Mouse (Mus musculus): ENCODE measurements at regions not wholly inside any gene's neighbourhood (a gene's known extent, or its start where the extent isn't known, plus 50 kb on each side); places are given as distances from the start of the nearest gene placed in this dataset.
A peak's percentile ranks its signal among the peaks of the same experiment; 100 is the strongest.

GRCm38 (mm10) chr3:9159073-9159472 is 450.8 kb downstream of the Zfp704 start:
- WGBS, result 20% methylated on average over 15 of the region's 15 CpGs
- no peak overlapping the region for H3K4me2 ChIP-seq (replicated peaks)
- no peaks in the 10 kb centered on the region for H3K4me1 ChIP-seq
- H3K27me3 ChIP-seq (replicated peaks), result no peaks in the 10 kb centered on the region
- no peaks in the 10 kb centered on the region for H3K9me3 ChIP-seq
- no peak overlapping the region for H3K9ac ChIP-seq
- no peak for ATAC-seq (ENCODE audit: low FRiP score, low read depth)
- no peaks in the 10 kb centered on the region for H3K36me3 ChIP-seq
- no peak overlapping the region for H3K27ac ChIP-seq
- H3K4me3 ChIP-seq, result no peak overlapping the region

- Histone ChIP-seq H3K4me3 (no peak overlapping the region), H3K36me3 (no peaks in the 10 kb centered on the region), H3K27ac (no peak overlapping the region), H3K4me2 (replicated peaks) (no peak overlapping the region), H3K9ac (no peak overlapping the region), H3K9me3 (no peaks in the 10 kb centered on the region), H3K4me1 (no peaks in the 10 kb centered on the region), H3K27me3 (replicated peaks) (no peaks in the 10 kb centered on the region)
- no peak for ATAC-seq (ENCODE audit: low FRiP score, low read depth)
- 81% methylated on average over 7 of the region's 7 CpGs for WGBS
These were observed 455.7 kb downstream of the Zfp704 start for GRCm38 (mm10) chr3:9154172-9154571.

- Histone ChIP-seq H3K27me3 (replicated peaks) (no peaks in the 10 kb centered on the region), H3K9me3 (no peaks in the 10 kb centered on the region), H3K27ac (no peak overlapping the region), H3K36me3 (no peaks in the 10 kb centered on the region), H3K4me2 (replicated peaks) (no peak overlapping the region), H3K4me3 (no peak overlapping the region), H3K4me1 (no peaks in the 10 kb centered on the region), H3K9ac (no peak overlapping the region)
- no peak for ATAC-seq (ENCODE audit: low FRiP score, low read depth)
- WGBS, result 73% methylated on average over 5 of the region's 5 CpGs
These were observed 456.2 kb downstream of the Zfp704 start for GRCm38 (mm10) chr3:9153690-9154089.

GRCm38 (mm10) chr3:9152256-9152655 is 457.6 kb downstream of the Zfp704 start:
- no peak overlapping the region for H3K9ac ChIP-seq
- H3K36me3 ChIP-seq, result no peaks in the 10 kb centered on the region
- ATAC-seq (ENCODE audit: low FRiP score, low read depth), result no peak
- H3K4me1 ChIP-seq, result no peaks in the 10 kb centered on the region
- H3K4me3 ChIP-seq, result no peak overlapping the region
- WGBS, result 54% methylated on average over 1 of the region's 1 CpGs
- H3K9me3 ChIP-seq, result no peaks in the 10 kb centered on the region
- no peaks in the 10 kb centered on the region for H3K27me3 ChIP-seq (replicated peaks)
- H3K27ac ChIP-seq, result no peak overlapping the region
- H3K4me2 ChIP-seq (replicated peaks), result no peak overlapping the region

- ATAC-seq (ENCODE audit: low FRiP score, low read depth), result no peak
- H3K27me3 ChIP-seq (replicated peaks), result no peaks in the 10 kb centered on the region
- H3K36me3 ChIP-seq, result no peaks in the 10 kb centered on the region
- H3K4me3 ChIP-seq, result no peak overlapping the region
- no peak overlapping the region for H3K9ac ChIP-seq
- 49% methylated on average over 2 of the region's 2 CpGs for WGBS
- no peaks in the 10 kb centered on the region for H3K9me3 ChIP-seq
- H3K4me2 ChIP-seq (replicated peaks), result no peak overlapping the region
- H3K27ac ChIP-seq, result no peak overlapping the region
- H3K4me1 ChIP-seq, result no peaks in the 10 kb centered on the region
These were observed 458.3 kb downstream of the Zfp704 start for GRCm38 (mm10) chr3:9151590-9151989.

GRCm38 (mm10) chr3:9148605-9149004 is 461.3 kb downstream of the Zfp704 start:
- WGBS, result 89% methylated on average over 5 of the region's 5 CpGs
- Histone ChIP-seq H3K4me1 (no peaks in the 10 kb centered on the region), H3K27ac (no peak overlapping the region), H3K4me2 (replicated peaks) (no peak overlapping the region), H3K4me3 (no peak overlapping the region), H3K27me3 (replicated peaks) (no peaks in the 10 kb centered on the region), H3K36me3 (no peaks in the 10 kb centered on the region), H3K9ac (no peak overlapping the region), H3K9me3 (no peaks in the 10 kb centered on the region)
- no peak for ATAC-seq (ENCODE audit: low FRiP score, low read depth)

GRCm38 (mm10) chr3:9146481-9146880 is 463.4 kb downstream of the Zfp704 start:
- Histone ChIP-seq H3K4me2 (replicated peaks) (no peak overlapping the region), H3K4me1 (no peaks in the 10 kb centered on the region), H3K4me3 (no peak overlapping the region), H3K27me3 (replicated peaks) (no peaks in the 10 kb centered on the region), H3K9ac (no peak overlapping the region), H3K36me3 (no peaks in the 10 kb centered on the region), H3K27ac (no peak overlapping the region), H3K9me3 (no peaks in the 10 kb centered on the region)
- WGBS, result 68% methylated on average over 6 of the region's 6 CpGs
- no peak for ATAC-seq (ENCODE audit: low FRiP score, low read depth)

- no peaks in the 10 kb centered on the region for H3K36me3 ChIP-seq
- no peaks in the 10 kb centered on the region for H3K4me1 ChIP-seq
- no peaks in the 10 kb centered on the region for H3K27me3 ChIP-seq (replicated peaks)
- no peaks in the 10 kb centered on the region for H3K9me3 ChIP-seq
- 88% methylated on average over 7 of the region's 7 CpGs for WGBS
- H3K4me3 ChIP-seq, result no peak overlapping the region
- H3K27ac ChIP-seq, result no peak overlapping the region
- no peak overlapping the region for H3K4me2 ChIP-seq (replicated peaks)
- no peak for ATAC-seq (ENCODE audit: low FRiP score, low read depth)
- no peak overlapping the region for H3K9ac ChIP-seq
These were observed 464.3 kb downstream of the Zfp704 start for GRCm38 (mm10) chr3:9145612-9146011.

- no peak overlapping the region for H3K27ac ChIP-seq
- H3K9ac ChIP-seq, result no peak overlapping the region
- H3K27me3 ChIP-seq (replicated peaks), result no peaks in the 10 kb centered on the region
- H3K4me1 ChIP-seq, result no peaks in the 10 kb centered on the region
- H3K9me3 ChIP-seq, result no peaks in the 10 kb centered on the region
- ATAC-seq (ENCODE audit: low FRiP score, low read depth), result no peak
- H3K4me2 ChIP-seq (replicated peaks), result no peak overlapping the region
- H3K36me3 ChIP-seq, result no peaks in the 10 kb centered on the region
- H3K4me3 ChIP-seq, result no peak overlapping the region
- 85% methylated on average over 5 of the region's 5 CpGs for WGBS
These were observed 468.0 kb downstream of the Zfp704 start for GRCm38 (mm10) chr3:9141836-9142235.

- 70% methylated on average over 22 of the region's 22 CpGs for WGBS
- Histone ChIP-seq H3K9me3 (no peaks in the 10 kb centered on the region), H3K4me2 (replicated peaks) (no peak overlapping the region)
These were observed 472.6 kb downstream of the Zfp704 start for GRCm38 (mm10) chr3:9137131-9137874.

GRCm38 (mm10) chr3:9133991-9134390 is 475.9 kb downstream of the Zfp704 start:
- no peaks in the 10 kb centered on the region for H3K36me3 ChIP-seq
- no peaks in the 10 kb centered on the region for H3K27me3 ChIP-seq (replicated peaks)
- no peak overlapping the region for H3K4me3 ChIP-seq
- no peaks in the 10 kb centered on the region for H3K9me3 ChIP-seq
- 59% methylated on average over 12 of the region's 12 CpGs for WGBS
- no peak overlapping the region for H3K4me2 ChIP-seq (replicated peaks)
- H3K9ac ChIP-seq, result no peak overlapping the region
- no peak overlapping the region for H3K27ac ChIP-seq
- ATAC-seq (ENCODE audit: low FRiP score, low read depth), result 0 out of 2 replicates have a peak, but pooled peaks have one; percentile 35
- no peaks in the 10 kb centered on the region for H3K4me1 ChIP-seq

More at GRCm38 (mm10) chr3:9137131-9137874, 472.6 kb downstream of the Zfp704 start:
- ATAC-seq (ENCODE audit: low FRiP score, low read depth), result peak; percentile 44; the same call in 1 of the 2 replicates
- H3K27me3 ChIP-seq (replicated peaks), result no peaks in the 10 kb centered on the region
- no peak overlapping the region for H3K9ac ChIP-seq
- no peaks in the 10 kb centered on the region for H3K36me3 ChIP-seq
- H3K27ac ChIP-seq, result no peak overlapping the region
- H3K4me1 ChIP-seq, result no peaks in the 10 kb centered on the region
- H3K4me3 ChIP-seq, result no peak overlapping the region

GRCm38 (mm10) chr3:9132104-9132751 is 477.7 kb downstream of the Zfp704 start:
- Histone ChIP-seq H3K27me3 (replicated peaks) (no peaks in the 10 kb centered on the region), H3K9ac (no peak overlapping the region), H3K4me1 (no peaks in the 10 kb centered on the region), H3K27ac (no peak overlapping the region), H3K4me2 (replicated peaks) (no peak overlapping the region), H3K4me3 (no peak overlapping the region), H3K9me3 (no peaks in the 10 kb centered on the region), H3K36me3 (no peaks in the 10 kb centered on the region)
- ATAC-seq (ENCODE audit: low FRiP score, low read depth), result no peak
- 82% methylated on average over 12 of the region's 12 CpGs for WGBS

- Histone ChIP-seq H3K4me1 (no peaks in the 10 kb centered on the region), H3K27ac (no peak overlapping the region), H3K4me3 (no peak overlapping the region), H3K36me3 (no peaks in the 10 kb centered on the region), H3K9ac (no peak overlapping the region), H3K27me3 (replicated peaks) (no peaks in the 10 kb centered on the region), H3K9me3 (no peaks in the 10 kb centered on the region), H3K4me2 (replicated peaks) (no peak overlapping the region)
- no peak for ATAC-seq (ENCODE audit: low FRiP score, low read depth)
- WGBS, result 71% methylated on average over 4 of the region's 4 CpGs
These were observed 478.5 kb downstream of the Zfp704 start for GRCm38 (mm10) chr3:9131366-9131765.

All from neural tube, embryonic 12.5 days (tissue).